Comparison of ENCODE assay signal across 9 mouse cellular contexts in the genomic region with DNA sequence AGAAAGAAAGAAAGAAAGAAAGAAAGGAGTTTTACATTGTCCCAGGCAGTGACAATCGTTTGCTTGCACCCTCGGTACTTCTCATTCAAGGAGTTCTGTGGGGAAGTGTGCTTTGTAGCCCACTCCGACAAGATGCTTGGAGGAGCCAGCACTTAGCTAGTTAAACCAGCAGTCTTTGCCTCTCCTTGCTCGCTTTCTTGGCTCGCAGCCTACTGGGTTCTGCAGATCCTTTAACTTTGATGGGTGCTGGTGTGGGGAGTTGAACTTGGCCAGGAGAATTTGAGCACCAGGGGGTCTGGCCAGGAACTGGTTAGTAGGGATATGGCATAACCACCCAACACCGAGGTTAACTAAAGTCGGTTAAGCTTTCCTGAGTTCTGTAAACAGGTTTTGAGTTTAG.
DNase-seq lines count a peak whose midpoint lies in the region; ATAC-seq and TF ChIP-seq lines count a peak whose summit lies in the region.
"Had no signal": no experiment of that assay in that cellular context is flagged by ENCODE, and none has a peak within 500 bp of the region (broad histone marks: within the 10 kb centered on the region; RNA-seq: fewer than 3 reads in every experiment).

No protein-coding gene starts in this region.

- no peak for ATAC-seq in heart, embryonic 16.5 days (replicated peaks; ENCODE audit: extremely low read depth, insufficient read depth, low FRiP score)
- ATAC-seq in forebrain, embryonic 16.5 days = no peak
- no peak for ATAC-seq in lung, postnatal 0 days

- TF ChIP-seq POLR2A in heart, adult 2 months (IDR thresholded peaks at IDR 0.05; ENCODE audit: insufficient read depth, low read depth, low read length) = no peak

- TF ChIP-seq EP300 in heart, adult 2 months (IDR thresholded peaks at IDR 0.05; ENCODE audit: insufficient read depth, low read depth, low read length) = no peak
- TF ChIP-seq EP300 in lung, postnatal 0 days (IDR thresholded peaks at IDR 0.05) = no peak

- H3K4me1 ChIP-seq in heart, embryonic 16.5 days (ENCODE audit: control insufficient read depth, insufficient read depth, low read length) = peaks cover 30% of the 10 kb centered on the region
- peaks cover 2% of the 10 kb centered on the region; the same call in 1 of the 2 replicates for H3K4me1 ChIP-seq in heart, adult 2 months (ENCODE audit: control insufficient read depth, insufficient read depth, low read length)
- H3K4me1 ChIP-seq in forebrain, embryonic 16.5 days (replicated peaks; ENCODE audit: control insufficient read depth, insufficient read depth, low read length) = peaks cover 46% of the 10 kb centered on the region
- peaks cover 13% of the 10 kb centered on the region; the same call in 1 of the 2 replicates for H3K4me1 ChIP-seq in lung, postnatal 0 days (ENCODE audit: insufficient read depth, low read depth, low read length)

- H3K4me3 ChIP-seq in heart, embryonic 16.5 days (ENCODE audit: low read length) = peak overlapping the region; percentile 72
- H3K4me3 ChIP-seq in heart, adult 2 months = no peak overlapping the region
- peak overlapping the region; percentile 65 for H3K4me3 ChIP-seq in forebrain, embryonic 16.5 days (replicated peaks; ENCODE audit: low read length)
- H3K4me3 ChIP-seq in lung, postnatal 0 days (ENCODE audit: low read depth, low read length) = peak overlapping the region; percentile 62

- TF ChIP-seq CTCF in heart, adult 2 months (IDR thresholded peaks at IDR 0.05) = no peak
- TF ChIP-seq CTCF in lung, postnatal 0 days (IDR thresholded peaks at IDR 0.05) = no peak

- intact Hi-C loops in heart, adult 2 months (cut with DNase I) = loop anchor here (5.0 kb wide), 1 partner anchor 224 kb away; the partner anchor contains the start of gene Mrps10

- H3K9ac ChIP-seq in heart, embryonic 16.5 days (ENCODE audit: low read length) = peak overlapping the region; percentile 23; the same call in 1 of the 2 replicates
- no peak overlapping the region for H3K9ac ChIP-seq in heart, adult 2 months (ENCODE audit: low read depth, low read length)
- H3K9ac ChIP-seq in forebrain, embryonic 16.5 days (replicated peaks; ENCODE audit: low read depth, low read length) = no peak overlapping the region
- H3K9ac ChIP-seq in lung, postnatal 0 days (replicated peaks; ENCODE audit: low read depth) = 0 out of 2 replicates have a peak overlapping the region, but pooled peaks have one; percentile 16

- 0 out of 2 replicates have a peak, but pooled peaks cover 2% of the 10 kb centered on the region for H3K36me3 ChIP-seq in heart, embryonic 16.5 days (ENCODE audit: control insufficient read depth, insufficient read depth)
- no peaks in the 10 kb centered on the region for H3K36me3 ChIP-seq in heart, adult 2 months (ENCODE audit: control insufficient read depth, insufficient read depth, low read length)
- H3K36me3 ChIP-seq in forebrain, embryonic 16.5 days (ENCODE audit: control insufficient read depth, insufficient read depth) = no peaks in the 10 kb centered on the region
- H3K36me3 ChIP-seq in lung, postnatal 0 days (ENCODE audit: insufficient read depth, low read length) = no peaks in the 10 kb centered on the region
- H3K36me3 ChIP-seq: G1E had no signal

- H3K4me2 ChIP-seq in heart, embryonic 16.5 days (ENCODE audit: low read depth, low read length) = peak overlapping the region; percentile 94
- peak overlapping the region; percentile 56 for H3K4me2 ChIP-seq in forebrain, embryonic 16.5 days (ENCODE audit: low read length)
- peak overlapping the region; percentile 94 for H3K4me2 ChIP-seq in lung, postnatal 0 days (replicated peaks; ENCODE audit: low read depth, low read length)

- no peaks in the 10 kb centered on the region for H3K27me3 ChIP-seq in heart, embryonic 16.5 days (ENCODE audit: control insufficient read depth, insufficient read depth, low read length)
- H3K27me3 ChIP-seq in heart, adult 2 months (ENCODE audit: control insufficient read depth, insufficient read depth, low read length) = no peaks in the 10 kb centered on the region
- no peaks in the 10 kb centered on the region for H3K27me3 ChIP-seq in forebrain, embryonic 16.5 days (replicated peaks; ENCODE audit: control insufficient read depth, insufficient read depth, low read length)
- no peaks in the 10 kb centered on the region for H3K27me3 ChIP-seq in lung, postnatal 0 days (replicated peaks; ENCODE audit: insufficient read depth, low read length)

- DNase-seq in heart, adult 2 months = no peak
- DNase-seq in adipocyte (ENCODE audit: low spot score) = peak; percentile 28
- DNase-seq in lung, postnatal 0 days (ENCODE audit: low spot score) = no peak
- no peak for DNase-seq in retina, postnatal 1 day
- no peak for DNase-seq in spleen, postnatal 14 days (ENCODE audit: low spot score in 2 of 2)
- DNase-seq in natural killer cell, adult 2 months (ENCODE audit: low spot score in 2 of 2) = no peak

- WGBS in heart, embryonic 16.5 days = 23% methylated on average over 7 of the region's 7 CpGs
- WGBS in heart, adult 2 months = 35% methylated on average over 7 of the region's 7 CpGs
- WGBS in forebrain, embryonic 16.5 days = 11% methylated on average over 7 of the region's 7 CpGs
- WGBS in lung, postnatal 0 days = 12% methylated on average over 7 of the region's 7 CpGs

- H3K79me2 ChIP-seq in heart, adult 2 months (replicated peaks; ENCODE audit: control insufficient read depth, insufficient read depth, low read length) = no peaks in the 10 kb centered on the region

- no peak overlapping the region for H3K27ac ChIP-seq in heart, embryonic 16.5 days (ENCODE audit: low read length)
- H3K27ac ChIP-seq in heart, adult 2 months = no peak overlapping the region; the same call in 1 of the 2 replicates
- peak overlapping the region; percentile 46; the same call in 1 of the 2 replicates for H3K27ac ChIP-seq in forebrain, embryonic 16.5 days (ENCODE audit: low read length)
- no peak overlapping the region for H3K27ac ChIP-seq in lung, postnatal 0 days (ENCODE audit: low read length)

- no peaks in the 10 kb centered on the region; the same call in 1 of the 2 replicates for H3K9me3 ChIP-seq in heart, embryonic 16.5 days (replicated peaks; ENCODE audit: control insufficient read depth, low read length)
- no peaks in the 10 kb centered on the region for H3K9me3 ChIP-seq in forebrain, embryonic 16.5 days (ENCODE audit: control insufficient read depth, low read length)
- no peaks in the 10 kb centered on the region for H3K9me3 ChIP-seq in lung, postnatal 0 days (ENCODE audit: low read length)
- H3K9me3 ChIP-seq: G1E had no signal

Comparison
In these comparisons a context has a peak if more than half of its experiments do, and no peak if none do; other contexts are left out.
1. H3K9ac ChIP-seq: peak in heart, embryonic 16.5 days (single experiment) and lung, postnatal 0 days (single experiment); none in heart, adult 2 months (single experiment) and forebrain, embryonic 16.5 days (single experiment).
2. Peak in every context shown above with its lines, with median percentiles within 50 percentile points of each other: H3K4me2 ChIP-seq.